Mouse (Mus musculus): ENCODE data around the gene Arl5c.

Arl5c gene

DNA sequence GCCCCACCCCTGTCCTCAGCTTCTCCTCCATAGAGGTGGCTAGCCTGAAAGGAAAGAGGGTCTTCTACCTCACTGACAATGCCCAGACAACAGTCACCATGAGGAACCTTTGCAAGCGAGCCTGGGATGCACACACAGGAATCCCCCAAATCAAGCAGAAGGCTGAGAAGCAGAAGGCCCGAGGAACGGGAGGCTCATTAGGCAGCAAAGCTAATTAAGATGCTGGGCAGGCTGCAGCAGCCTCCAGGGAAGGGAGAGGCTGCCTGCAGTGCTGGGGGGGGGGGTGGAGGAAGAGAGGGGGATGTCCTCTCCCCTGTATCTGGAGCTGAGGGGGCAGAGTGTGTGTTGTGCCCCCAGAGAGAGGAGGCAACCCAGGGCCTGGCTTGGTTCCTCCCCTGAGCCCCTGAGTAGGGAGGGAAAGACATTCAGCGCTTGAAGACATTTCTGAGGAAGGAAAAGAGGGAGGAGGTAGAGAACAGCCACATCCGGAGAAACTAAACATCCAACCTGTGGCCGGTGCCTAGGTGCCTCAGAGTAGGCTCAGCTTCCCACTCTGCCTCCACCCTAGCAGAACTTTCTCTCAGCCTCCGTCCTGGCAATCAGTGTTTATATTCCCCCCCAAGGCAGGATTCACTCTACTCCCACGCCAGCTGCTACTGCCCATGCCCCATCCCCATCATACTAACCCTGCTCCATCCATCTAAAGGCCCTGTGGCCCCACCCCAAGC lies 24.1 kb upstream of the Arl5c start:
- DNase-seq (ENCODE audit: low spot score) = no peak

DNA sequence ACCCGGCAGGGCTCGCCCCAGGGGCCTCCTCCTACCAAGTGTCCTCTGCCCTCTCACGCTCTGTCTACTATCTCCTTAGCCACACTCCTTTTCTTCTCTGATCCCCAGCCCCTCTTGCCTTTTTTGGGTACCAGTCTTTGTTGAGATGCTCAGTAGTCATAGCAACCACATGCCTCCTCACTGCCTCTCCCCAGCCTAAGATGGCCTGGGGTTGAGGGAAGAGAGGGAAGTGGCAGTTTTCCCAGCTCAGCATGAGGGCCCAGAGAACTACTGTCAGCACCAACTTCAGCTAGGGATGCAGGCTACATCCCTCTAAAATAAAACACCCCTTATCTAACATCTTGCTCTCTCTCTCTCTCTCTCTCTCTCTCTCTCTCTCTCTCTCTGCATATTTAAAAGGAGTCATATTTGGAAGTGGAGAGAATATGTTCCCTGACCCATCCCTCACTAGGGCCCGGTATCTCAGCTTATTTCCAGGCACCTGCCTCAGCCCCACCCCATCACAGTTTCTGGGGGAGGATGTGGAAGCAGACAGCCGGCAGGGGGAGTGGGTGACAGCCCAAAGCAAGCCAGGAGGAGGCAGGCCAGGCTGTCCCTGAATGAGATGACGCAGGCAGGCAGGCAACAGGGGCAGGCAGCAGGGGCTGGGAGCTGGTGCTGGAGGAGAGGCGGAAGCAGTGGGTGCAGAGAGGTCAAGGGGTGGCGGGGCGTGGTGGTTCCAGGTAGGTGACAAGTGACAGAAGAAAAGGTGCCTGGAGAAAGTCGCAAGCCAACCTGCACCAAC lies 23.1 kb upstream of the Arl5c start:
- DNase-seq (ENCODE audit: low spot score) = peak; percentile 76

DNA sequence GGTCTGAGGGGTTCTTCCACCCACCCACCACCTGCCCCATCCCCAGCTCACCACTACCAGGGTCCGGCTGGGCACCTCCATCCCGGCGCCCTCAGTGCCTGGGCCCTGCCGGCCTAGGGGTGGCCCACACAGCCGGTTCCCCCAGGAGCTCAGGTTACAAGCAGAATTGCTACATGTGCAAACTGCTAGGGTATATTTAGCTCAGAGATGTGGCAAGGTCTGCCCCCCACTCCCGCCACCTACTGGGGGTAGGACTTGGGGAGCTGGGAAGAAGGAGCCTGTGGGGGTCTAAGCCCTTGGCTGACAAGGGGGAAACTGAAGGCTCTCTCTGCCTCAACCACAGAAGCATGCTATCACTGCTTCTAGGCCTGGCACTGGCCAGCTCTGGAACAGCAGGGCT lies 22.2 kb upstream of the Arl5c start:
- DNase-seq (ENCODE audit: low spot score) = no peak

DNA sequence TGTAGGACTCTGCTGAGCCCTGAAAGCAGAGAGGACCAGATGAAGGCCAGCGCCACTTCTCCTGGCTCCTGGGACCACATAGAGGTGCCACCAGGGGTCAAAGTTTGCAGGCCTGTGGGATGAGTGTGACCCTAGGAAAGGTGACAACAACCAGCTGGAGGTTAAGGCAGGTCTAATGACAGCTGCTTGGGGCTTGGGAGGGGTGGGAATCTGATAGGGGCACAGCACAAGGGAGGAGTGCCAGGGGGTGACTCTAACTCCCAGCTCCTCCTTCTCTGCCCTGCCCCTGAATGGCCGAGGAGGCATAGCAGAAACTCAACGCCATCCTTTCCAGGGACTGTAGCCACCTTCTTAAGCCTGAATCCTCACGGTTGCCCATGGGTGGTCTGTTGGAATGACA lies 20.8 kb upstream of the Arl5c start:
- no peak for DNase-seq (ENCODE audit: low spot score)

DNA sequence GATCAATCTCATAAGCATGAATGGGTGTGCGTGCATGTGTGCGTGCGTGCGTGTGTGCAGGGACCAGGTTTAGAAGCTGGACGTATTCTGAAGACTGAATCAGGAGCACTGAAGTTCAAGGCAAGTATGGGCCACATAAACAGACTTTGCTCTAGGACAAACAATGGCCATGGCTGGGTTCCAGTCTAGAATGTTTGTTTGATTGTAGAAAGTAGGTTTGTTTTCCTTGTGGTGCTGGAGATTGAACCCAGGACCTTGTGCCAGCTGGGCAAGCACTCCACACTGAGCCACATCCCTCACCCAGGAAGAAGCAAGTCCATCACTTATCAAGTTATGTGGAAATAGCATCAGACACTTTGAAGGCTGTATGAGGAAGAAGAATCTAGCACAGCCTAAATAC lies 20.2 kb upstream of the Arl5c start:
- DNase-seq (ENCODE audit: low spot score) = no peak

DNA sequence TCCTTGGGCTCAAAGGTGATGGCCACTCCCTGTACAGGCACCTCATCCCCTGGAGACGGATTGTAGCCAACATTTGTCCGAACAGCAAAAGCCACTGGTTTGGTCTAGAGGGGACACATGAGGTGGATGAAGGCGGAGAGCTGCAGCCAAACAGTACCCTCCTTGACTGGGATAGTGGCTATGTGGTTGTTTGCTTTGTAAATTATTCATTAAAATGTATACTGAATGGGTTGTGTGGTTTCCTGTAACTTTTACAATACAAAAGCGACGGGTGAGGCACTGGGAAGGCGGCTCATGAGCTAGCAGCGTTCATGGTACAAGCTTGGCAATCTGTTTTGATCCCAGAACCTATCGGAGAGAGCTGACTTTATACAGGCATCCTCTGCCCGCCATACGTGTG lies 16.9 kb upstream of the Arl5c start:
- no peak for DNase-seq (ENCODE audit: low spot score)

DNA sequence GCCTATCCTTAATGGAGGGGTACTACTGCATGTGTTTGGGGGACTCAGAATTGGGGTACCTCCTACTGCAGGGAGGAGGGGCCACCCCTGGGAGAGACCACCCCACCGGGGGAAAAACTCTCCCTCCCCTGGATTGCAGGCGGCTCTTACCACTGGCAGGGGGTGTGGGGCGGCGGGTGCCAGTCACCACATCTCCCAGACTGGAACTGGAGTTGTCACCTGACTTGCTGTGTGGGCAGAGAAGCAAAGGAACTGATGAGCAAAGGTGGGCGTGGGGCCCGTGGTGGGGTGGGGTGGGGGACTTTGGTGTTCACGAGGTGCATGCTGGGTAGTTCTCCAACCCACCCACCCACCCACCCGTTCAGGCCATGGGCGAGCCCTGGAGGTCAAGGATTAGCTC lies 15.7 kb upstream of the Arl5c start:
- no peak for DNase-seq (ENCODE audit: low spot score)

DNA sequence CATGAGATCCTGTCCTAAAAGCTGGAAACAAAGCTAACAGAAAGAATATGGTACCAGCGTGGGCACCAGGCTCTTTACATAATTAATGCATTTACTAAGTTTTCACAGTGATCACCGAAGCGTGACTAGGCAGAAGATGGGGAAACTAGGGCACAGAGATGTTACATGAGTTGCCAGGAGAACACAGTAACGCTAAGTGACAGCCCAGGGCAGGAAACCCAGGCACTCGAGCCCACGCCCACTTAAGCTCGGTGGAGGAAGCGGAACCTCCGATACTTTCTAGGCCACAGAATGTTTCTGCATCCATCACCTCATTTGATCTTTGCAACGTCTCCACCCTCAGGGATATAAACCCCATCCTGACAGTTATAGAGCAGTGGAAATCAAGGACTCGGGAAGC lies 12.1 kb upstream of the Arl5c start:
- DNase-seq (ENCODE audit: low spot score) = no peak

DNA sequence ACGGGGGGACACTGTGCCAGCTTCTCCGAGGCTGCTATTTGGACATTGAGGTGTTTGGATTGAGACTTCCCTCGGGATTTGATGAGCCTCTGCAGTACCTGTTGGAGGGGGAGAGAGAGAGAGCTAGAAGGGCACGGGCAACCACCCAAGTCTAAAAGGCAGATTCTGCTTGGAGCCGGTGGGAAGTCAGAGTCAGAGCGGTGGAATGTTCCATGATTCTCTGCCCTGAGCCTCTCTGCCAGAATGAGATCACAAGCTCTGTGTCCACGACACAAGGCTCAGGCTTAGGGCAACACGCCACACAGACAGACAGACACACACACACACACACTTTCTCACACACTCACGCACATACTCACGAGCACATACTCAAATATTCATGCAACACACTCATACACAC lies 9.7 kb upstream of the Arl5c start:
- DNase-seq (ENCODE audit: low spot score) = no peak

DNA sequence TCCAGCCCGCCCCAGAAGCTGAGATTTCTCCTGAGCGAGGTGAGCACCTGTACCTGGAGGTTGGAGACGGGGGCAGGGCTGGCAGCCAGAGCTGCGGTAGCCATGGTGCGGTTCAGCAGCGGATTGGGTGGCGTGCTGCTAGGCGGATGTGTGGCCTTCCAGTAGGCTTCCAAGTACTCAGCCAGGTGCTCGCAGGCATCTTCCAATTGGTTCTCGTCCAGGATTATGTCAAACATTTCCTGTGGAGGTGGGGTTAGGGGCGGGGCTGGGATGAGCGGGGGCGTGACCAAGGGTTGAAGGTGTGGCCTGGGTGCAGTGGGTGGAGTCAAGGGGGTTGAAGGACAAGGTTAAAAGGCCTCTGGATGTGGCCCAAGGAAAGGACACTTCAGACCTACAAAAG lies 9.1 kb upstream of the Arl5c start:
- no peak for DNase-seq (ENCODE audit: low spot score)

DNA sequence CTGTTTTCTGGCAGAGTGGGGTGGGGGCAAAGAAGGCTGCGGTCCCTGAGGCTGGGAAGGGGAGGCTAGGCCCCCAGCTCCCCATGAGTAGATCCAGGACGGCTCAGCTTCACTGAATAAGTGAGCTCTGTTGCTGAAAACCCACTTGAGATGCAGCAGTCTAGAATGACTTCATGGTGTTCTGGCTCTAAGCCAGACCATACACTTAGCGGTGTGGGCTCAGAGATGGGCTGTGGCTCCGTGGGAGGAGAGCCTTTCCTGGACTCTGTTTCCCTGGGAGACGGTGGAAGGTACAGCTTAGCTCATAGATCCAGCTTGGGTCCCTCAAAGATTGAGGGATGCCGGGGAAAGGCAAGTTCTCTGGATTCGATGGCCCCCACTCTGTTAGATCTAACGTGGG lies 8.2 kb upstream of the Arl5c start:
- no peak for DNase-seq (ENCODE audit: low spot score)

DNA sequence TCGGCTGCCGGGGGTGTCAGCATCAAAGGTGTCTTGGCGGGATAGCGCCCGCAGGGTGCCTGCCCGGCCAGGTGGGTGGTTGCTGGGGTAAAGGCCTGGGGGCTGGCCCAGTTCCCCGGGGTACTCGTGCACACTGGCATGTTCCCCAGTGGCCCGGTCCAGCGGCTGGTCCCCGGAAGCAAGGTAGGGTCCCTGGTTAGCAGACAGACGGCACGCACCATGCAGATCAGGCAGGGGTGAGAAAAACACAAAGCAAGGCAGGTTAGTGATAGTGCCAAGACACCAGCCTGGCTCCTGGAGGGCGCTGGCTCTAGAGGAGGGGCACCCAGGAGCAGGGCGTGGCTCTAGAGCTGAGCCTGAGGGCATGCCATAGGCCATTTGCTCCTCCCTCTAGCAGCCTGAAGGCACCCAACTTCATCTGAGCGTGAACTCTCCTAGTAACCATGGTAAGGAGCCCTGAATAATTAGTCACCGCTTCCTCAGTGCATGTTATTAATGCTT lies 7.2 kb upstream of the Arl5c start:
- DNase-seq (ENCODE audit: low spot score) = no peak

DNA sequence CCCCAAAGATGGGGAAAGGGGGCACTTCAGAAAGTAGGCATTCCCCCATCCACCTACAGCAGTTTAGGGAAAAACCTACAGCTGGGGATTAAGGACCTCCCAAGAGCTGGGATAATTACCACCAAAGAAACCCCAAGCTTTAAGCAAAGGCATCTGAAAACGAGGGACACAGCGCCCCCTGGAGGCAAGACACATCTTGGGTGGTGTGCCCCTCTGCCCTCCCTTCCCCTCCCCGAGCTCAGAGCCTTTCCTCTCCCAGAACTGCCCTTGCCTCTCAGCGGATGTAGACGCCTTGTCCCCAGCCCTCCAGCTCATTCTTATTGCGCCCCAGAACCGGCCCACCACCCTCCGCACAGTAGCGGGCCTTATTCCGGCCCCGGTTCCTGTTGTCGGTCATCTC lies 6.6 kb upstream of the Arl5c start:
- DNase-seq (ENCODE audit: low spot score) = no peak

DNA sequence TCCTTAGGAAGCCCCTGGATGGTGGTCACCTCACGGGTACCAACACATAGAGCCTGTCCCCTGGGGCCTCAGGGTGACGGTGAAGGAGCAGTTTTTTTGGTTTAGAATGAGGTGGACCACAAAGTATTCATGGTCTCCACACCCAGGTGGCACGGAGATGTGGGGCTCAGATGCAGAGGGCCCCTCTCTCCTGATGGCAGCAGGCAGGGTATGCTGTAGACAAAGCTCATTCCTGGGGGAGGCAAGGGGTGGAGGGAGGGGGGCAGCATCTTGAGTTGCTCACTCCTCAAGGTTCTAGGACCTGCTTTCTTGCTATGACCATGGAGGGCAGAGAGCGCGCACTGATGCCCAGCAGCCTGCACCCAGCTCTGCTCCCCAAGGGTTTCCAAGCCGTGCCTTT lies 6.0 kb upstream of the Arl5c start:
- no peak for DNase-seq (ENCODE audit: low spot score)

DNA sequence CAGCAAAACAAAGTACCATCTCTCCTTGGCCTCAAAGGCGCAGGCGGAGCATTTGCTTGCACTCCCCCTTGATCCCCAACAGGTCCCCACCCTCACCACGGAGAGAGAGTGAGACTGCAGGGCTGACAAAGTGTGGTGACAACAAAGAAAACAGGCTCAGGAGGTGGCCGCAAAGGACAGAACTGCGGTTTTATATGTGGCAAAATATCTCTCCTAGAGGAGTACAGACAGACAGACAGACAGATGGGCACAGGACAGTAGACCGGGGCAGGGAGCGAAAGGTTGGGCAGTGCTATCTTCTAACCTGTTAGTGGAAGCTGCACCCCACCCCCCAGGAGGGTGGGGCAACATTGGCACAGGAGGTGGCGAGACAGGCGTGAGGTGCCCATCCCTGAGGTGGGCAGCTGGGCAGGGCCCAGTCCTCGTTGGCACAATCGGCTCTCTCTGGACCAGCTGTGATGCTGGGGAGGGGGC lies 5.4 kb upstream of the Arl5c start:
- no peak for DNase-seq (ENCODE audit: low spot score)

DNA sequence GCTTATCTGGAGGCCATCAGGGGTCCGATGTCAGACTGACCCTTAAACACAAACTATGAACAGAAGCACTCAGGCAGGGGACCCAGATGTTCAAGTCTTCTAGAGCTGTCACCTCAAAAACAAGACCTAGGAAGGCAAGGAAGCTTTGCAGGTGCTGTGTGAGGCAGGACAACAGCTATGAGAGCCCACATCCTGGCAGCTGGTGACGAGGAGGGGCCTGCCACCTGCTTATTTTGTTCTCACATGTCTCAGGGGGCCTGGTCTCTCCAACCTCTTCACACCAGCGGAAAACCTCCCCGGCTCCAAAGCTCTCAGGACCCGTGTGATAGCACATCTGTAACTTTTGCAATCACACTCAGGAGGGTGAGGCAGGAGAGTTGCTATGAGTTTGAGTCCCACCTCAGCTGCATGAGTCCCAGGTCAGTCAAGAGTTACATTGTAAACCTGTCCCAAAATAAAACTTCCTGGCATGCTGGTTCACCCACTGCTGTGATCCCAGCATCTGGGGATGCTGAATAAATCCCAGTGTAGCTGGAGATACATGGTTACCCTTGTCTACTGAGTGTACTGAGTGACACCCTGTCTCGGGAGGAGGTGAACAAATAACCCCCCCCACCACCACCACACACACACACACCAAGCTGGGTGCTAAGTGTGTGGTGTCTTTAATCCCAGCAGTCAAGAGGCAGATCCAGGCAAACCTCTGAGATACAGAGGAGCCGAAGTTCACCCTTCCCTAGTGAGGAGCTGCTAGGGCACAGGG lies 4.6 kb upstream of the Arl5c start:
- no peak for DNase-seq (ENCODE audit: low spot score)

DNA sequence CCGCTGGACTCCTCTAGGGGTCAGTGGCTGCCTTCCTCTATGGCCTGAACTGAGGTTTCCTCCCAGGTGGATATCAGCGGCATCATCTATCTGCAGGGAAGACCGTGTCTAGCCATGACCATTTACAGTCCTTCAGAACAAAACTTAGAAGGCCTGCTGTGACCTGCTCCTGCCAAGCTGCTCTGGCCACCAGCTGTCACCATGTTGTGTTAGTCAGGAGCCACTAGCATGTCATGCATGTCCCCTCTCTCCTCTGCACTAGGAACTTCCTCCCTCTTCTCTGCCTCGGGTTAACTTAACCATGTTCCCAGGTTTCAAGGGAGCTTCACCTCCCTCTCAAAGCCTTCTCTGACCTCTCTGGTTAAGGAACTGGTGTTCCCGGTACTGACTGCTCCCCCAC lies 3.8 kb upstream of the Arl5c start:
- DNase-seq (ENCODE audit: low spot score) = no peak

DNA sequence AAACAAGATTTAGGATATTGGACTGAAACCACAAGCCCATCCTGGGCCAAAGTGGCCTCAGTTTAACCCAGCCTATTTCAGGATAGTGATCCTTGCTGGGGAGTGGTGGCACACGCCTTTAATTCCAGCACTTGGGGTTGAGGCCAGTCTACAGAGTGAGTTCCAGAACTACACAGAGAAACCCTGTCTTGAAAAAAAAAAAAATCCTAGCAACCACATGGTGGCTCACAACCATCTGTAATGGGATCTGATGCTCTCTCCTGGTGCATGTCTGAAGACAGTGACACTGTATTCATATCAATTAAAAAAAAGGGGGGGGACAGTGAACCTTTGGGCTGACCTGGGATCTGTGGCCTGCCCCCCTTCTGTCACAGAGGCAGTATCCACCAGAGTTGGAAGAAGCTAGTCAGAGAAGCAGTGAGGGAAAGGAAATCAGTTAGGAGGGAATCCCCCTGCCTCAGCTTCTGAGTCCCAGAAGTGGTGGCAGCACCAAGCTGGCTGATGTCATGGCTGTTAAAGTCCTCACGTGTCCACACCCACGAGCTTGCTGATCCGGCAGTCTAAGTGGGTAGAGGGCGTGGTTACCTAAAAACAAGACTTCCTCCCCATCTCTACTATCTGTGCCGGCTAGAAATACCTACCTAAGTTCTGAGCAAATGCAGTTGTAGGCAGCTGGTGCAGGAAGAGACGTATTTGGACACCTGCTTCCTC lies 3.1 kb upstream of the Arl5c start:
- DNase-seq (ENCODE audit: low spot score) = no peak

DNA sequence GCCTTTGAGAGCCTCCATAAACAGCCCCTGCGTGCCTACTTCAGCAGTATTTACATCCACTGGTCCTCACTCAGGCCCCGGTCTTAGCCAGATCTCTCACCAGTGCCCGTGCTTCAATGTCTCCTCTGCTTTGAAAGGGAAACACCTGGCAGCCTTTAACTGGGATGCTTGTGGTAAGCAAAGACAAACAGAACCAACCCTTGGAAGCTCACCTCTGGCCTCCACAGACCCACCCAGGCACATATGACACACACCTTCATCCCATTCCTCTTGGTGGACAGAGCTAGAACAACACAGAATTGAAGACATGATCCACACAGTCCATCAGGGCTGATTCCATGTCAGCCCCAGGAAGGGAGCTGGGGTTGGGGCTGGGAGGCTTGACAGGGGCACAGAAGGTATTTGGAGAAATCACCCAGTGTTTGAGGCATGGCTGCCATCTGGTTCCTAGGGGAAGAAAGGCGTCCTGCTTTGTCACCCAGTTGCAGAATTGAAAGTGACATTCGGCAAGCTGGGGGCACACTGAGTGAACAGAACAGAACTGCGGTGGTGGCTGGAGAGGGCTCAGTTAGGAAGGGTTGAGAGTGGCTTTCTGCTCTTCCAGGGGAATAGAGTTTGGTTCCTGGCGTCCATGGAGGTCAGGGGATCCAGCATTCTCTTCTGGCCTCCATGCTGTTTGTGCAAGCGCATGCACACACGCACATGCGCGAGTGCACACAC lies 2.3 kb upstream of the Arl5c start:
- no peak for DNase-seq (ENCODE audit: low spot score)

DNA sequence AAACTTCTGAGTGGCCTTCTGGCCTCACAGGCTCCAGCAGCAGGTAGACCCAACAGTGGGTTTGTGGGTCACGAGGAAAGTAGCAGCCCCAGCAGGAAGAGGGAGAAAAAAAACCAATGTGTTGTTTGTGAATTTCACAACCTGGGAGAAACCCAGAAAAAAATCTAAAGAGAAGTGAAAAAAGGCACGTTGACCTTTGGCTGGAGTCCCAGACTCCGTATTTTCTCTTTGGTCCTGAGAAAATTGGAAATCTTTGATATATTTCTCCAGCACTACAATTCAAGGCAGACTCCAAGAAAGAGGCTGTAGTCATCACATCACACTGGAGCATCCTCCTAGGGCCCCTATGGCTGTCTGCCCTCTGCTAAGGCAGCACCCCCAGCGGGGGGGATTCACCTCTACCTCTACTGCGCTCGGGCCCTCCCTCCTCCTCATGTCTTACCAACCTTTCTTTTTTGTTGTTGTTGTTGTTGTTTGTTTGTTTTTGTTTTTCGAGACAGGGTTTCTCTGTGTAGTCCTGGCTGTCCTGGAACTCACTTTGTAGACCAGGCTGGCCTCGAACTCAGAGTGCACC lies 1.5 kb upstream of the Arl5c start:
- DNase-seq (ENCODE audit: low spot score) = no peak

DNA sequence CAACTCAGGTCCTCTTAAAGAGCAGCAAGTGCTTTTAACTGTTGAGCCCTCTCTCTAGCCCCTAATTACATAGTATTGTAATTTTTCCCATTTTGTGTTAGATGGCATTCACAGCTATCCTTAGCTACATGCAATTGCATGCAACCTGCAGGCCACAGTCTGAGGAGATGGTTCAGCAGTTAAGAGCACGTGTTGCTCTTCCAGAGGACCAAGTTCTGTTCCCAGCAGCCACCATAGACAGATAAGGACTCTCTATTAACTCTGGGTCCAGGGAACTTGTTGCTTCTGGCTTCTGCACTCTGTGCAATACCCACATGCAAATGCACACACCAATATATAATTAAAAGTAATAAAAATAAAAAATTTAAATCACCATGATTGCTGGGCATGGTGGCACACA lies 710 bp upstream of the Arl5c start:
- DNase-seq (ENCODE audit: low spot score) = no peak
